Mouse (Mus musculus) layer of hippocampus, adult 9-10 months (tissue): ENCODE measurements around the gene Arl4d.
"Not testable (repeated sequence)": the region's sequence is repeated elsewhere in the genome, so short reads cannot be mapped to it uniquely, and the experiment has no call there.

Experiments
- DNase-seq: peaks from one replicate; pipeline ENCODE4 v3.0.0; 2022; ENCODE audit warnings: low spot score

The Arl4d gene

GRCm38 (mm10) chr11:101664825-101665635, at the start of gene Arl4d:
Arl4d (plus strand) TSS chr11:101665541.
- peak; percentile 89 for DNase-seq

- no peak for DNase-seq
Observed at GRCm38 (mm10) chr11:101616104-101616503, 49.2 kb upstream of the Arl4d start.

GRCm38 (mm10) chr11:101616948-101617767, 48.2 kb upstream of the Arl4d start:
- no peak for DNase-seq

GRCm38 (mm10) chr11:101617849-101618248, 47.5 kb upstream of the Arl4d start:
- no peak for DNase-seq

GRCm38 (mm10) chr11:101618596-101618995, 46.7 kb upstream of the Arl4d start:
- no peak for DNase-seq

GRCm38 (mm10) chr11:101620022-101620655, 45.2 kb upstream of the Arl4d start:
- DNase-seq: not testable (repeated sequence)

GRCm38 (mm10) chr11:101626649-101626994, 38.7 kb upstream of the Arl4d start:
- DNase-seq: no peak

GRCm38 (mm10) chr11:101626995-101627856, 38.1 kb upstream of the Arl4d start, which contains the start of gene Rdm1:
Rdm1 (plus strand) TSS chr11:101627195.
- DNase-seq: no peak

GRCm38 (mm10) chr11:101627857-101628559, 37.3 kb upstream of the Arl4d start:
- no peak for DNase-seq

GRCm38 (mm10) chr11:101628733-101629417, 36.5 kb upstream of the Arl4d start:
- DNase-seq: not testable (repeated sequence)

GRCm38 (mm10) chr11:101635660-101636059, 29.7 kb upstream of the Arl4d start:
- DNase-seq: no peak

GRCm38 (mm10) chr11:101639761-101640160, 25.6 kb upstream of the Arl4d start:
- no peak for DNase-seq

GRCm38 (mm10) chr11:101640857-101641709, 24.3 kb upstream of the Arl4d start:
- peak; percentile 55 for DNase-seq

GRCm38 (mm10) chr11:101641710-101642642, 23.4 kb upstream of the Arl4d start:
- not testable (repeated sequence) for DNase-seq

GRCm38 (mm10) chr11:101642931-101643330, 22.4 kb upstream of the Arl4d start:
- no peak for DNase-seq

- no peak for DNase-seq
Observed at GRCm38 (mm10) chr11:101644591-101644990, 20.8 kb upstream of the Arl4d start.

GRCm38 (mm10) chr11:101645043-101645410, 20.3 kb upstream of the Arl4d start:
- DNase-seq: not testable (repeated sequence)
